Mouse (Mus musculus) thymus, postnatal 14 days (tissue): ENCODE results near the gene Birc7.

ENCODE experiments used
- DNase-seq: peaks from one replicate; pipeline ENCODE4 v3.0.0; 2021

Birc7 gene

DNA sequence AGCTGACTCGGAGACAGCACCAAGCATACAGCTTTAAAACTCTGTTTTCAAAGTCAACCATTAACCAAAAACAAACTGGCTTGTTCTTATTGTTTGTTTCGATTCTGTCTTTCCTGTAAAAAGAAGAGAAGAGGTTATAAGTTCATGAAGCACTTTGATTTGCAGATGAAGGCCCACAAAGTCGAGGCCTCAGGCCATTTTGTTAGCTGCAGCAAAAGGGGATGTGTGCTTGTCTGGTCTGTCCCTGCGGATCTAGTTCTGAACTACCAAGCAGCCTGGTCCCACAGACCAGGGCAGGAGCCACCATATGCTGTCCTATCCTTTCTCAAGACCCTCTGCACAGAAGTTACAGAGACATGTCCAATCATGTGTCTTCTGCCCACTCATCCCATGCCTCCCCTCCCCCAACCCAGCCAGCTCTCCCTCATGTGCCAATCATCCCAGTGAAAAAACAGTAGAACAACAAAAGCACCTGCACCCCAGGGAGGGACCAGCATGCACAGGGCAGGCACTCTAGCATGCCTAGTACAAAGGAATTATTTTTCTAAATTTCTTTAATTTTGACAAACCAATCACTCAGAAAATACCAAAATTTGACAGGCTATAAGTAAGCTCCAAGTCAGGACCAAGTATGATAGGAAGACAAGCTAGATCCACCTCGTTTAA lies 23.1 kb upstream of the Birc7 start:
- no peak for DNase-seq

DNA sequence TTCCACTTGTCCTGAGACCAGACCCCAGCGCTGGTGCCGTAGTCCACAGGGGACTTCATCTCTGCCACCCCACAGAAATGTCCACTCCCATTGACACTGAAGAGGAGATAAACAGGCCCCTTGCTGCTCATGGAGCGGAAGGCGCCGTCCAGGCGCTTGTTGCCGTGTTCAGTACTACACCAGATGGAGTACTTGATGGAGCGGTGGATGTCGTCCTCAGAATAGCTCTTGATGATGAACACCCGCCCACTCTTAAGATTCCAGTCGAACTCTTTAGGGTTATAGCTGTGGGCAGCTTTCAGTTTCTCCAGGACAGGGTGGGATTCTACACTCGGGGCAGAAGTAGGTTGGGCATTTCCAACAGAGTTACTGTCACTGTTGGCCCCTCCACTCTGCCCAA lies 17.9 kb upstream of the Birc7 start:
- DNase-seq: no peak

DNA sequence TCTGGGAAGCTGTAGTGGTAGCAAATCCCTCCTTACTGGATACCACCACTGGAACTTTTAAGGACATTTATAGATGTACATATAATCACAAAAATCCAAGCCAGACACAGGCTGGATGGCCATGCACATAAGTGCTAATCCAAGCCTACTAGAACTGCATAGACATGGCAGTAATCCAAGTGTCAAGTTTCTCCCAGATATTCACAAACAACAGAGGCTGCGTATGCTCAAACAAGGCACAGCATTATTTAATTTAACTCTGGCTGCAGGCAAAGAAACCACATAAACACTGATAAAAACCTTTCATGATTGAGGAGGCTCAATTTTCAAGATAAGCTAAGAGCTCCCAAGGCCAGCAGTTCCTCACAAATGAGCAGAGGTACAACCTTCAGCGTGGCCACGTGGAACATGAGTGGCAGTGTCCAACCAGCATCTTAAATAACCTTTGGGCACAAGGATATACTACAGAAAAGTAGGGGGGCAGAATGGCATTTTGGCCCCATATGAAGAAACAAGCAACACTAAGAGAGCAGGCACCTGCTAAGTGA lies 12.9 kb upstream of the Birc7 start:
- DNase-seq: no peak

DNA sequence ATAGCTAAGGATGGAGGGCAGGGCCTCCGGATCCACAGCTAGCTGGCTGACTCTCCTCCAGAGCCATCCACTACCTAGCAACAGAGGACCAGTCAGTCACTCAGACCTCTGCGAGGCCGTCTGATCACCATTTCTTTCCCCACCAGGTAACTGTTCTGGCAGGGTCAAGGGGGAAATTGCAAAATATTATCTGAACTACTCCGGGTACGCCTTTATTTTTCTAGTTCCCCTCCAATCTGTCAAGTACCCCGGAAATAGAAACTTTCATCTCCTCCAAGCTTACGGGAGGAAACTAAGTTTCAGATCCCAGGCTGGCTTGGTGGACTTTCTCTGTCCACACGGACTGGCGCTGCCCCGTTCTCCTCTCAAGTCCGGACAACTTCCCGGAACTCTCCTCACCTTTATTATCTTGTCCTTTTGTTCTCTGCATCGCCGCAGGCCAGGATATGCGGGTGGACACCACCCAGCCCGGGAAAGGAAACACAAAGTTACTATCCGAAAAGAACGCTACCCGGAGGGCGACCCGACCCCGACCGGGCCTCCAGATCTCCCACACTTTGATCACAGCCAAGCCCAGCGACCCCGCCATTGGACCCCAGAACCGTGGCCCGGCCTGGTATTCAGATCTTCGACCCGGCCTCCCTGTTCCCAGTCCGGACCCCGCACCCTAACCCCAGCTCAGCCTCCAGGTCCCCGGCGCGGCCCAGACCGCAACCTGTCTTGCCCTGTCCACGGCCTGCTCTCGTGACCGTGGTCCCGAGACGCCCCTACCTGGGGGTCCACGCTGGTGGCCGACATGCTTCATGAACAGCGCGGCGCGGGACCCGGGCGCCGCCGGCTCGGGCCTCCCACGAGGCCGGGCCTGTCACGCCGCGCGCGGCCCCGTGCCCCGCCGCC lies 8.7 kb upstream of the Birc7 start:
- peak; percentile 64 for DNase-seq

DNA sequence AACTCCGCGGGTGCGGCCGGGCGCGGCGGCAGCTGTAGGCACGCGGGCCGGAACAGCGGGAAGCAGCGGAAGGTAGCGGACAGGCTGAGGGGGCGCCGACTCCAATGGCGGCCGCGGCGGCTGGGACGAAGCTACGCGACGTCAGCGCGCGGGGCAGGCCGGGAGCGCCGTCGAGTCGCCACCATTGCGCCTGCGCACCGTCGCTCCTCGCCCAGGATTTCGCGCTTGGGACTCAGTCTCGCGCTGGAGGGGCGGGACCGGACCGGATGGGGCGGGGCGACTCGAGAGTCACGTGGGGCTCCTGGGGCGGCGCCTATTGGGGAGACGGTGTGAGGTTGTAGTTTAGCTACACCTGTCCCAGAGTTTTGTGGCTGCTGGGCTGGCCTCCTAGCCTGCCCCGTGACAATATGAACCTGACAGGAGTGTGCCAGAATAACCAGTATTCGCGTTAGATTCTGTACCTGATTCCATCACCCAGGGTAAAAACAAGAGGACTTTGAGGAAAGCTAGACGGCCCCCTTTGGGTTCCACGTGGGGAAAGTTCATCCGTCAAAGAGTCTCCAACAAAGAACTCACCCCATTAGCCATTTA lies 7.9 kb upstream of the Birc7 start, which contains the start of gene Ythdf1:
Gene Ythdf1, minus strand, starts transcription at position 140 of the 591 bp plus-strand sequence.
- peak; percentile 99 for DNase-seq

GRCm38 (mm10) chr2:180922739-180923138 lies 6.1 kb upstream of the Birc7 start:
- no peak for DNase-seq

GRCm38 (mm10) chr2:180925176-180925575 lies 3.6 kb upstream of the Birc7 start:
- DNase-seq: peak; percentile 61

GRCm38 (mm10) chr2:180932418-180932817 lies 3.6 kb downstream of the Birc7 start:
- DNase-seq: no peak

DNA sequence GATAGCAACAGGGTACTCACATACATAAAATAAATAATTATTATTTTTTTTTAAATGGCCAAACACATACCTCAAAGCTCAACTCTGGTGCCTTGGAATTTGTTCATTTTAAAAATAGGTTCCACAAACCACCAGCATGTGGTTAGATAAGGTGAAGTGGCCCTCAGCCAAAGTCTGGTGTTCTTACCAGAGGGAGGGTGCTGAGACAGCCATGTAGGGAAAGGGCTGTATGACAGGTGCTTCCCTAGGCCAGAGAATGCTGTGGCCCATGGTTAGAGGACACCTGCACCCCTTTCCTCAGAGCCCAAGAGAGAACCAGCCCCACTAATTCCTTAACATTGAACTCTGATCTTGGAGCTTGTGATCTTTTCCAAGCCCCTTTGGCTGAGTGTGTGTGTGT lies 11.4 kb downstream of the Birc7 start:
- DNase-seq: no peak

DNA sequence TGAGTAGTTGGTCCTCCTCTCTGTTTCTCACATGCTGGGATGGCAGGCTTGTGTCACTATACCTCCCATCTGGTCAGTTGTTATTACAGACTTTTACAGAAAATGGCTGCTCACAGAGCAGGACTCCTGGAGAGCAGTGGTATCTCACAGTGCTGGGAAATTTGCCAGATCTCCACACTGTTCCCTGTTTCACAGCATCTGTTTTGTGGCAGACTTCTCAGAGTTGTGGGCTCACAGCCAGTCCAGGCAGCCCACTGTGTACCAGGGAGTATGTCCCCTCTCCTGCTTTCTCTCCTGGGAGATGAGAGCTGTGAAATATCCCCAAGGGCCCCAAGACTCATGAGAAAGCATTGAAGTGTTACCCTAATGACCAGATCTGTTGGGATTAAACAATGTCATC lies 13.0 kb downstream of the Birc7 start:
- DNase-seq: no peak

DNA sequence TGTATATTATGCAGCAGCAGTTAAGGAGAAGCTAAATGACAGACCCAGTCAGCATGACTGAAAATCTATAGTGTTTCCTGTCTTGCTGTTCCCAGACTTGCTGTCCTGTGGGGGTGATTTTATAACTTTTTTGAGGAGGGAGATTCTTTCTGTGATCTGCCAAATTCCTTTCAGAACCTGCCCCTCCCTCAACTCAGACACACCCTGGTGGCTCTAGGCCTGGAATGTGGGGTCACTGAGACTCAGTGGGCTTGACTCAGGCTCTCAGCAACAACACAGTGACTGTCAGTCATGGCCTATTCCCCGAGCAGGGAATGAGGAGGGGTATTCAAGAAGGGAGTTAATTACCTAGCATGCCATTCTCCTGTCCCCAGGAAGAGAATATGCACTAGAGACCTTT lies 21.1 kb downstream of the Birc7 start:
- no peak for DNase-seq

DNA sequence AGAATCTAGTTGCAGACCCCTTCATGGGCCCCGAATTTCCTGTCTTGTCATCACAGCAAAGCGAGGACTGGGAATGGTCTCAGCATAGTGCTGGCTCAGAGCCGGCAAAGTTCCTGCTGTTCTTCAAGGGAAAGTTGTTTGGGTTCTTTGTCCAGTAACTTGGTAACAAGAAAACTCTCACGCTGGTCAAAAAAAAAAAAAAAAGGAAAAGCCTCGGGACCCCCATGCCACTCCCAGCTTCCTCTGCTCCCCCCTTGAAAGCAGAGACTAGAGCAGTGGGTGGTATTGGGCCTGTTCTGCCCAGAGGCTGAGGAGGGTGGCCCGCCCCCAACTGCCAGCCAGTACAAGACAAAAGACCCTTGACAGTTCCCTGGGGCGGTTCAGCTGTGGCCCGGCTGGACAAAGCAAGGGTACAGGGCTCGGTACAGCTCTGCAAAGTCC lies 23.9 kb downstream of the Birc7 start:
- no peak for DNase-seq

DNA sequence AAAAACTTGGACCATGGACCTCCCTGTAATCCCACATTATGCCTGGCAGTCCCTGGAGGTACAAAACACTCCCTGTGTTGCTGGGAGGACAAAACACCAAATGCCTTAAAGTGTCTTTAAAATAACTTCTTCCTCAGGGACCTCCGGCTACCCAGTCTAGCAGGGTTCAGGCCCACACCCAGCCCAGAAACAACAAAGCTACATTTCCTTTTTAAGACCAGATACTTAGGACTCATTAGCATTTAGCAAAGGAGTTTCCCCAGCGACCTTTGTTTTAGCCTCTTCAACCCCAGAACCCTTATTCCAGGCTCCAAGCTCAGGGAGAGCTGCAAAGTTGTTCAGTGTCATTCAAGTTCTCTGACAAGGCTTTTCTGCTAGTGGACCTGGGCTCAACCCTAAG lies 24.8 kb downstream of the Birc7 start:
- DNase-seq: no peak

DNA sequence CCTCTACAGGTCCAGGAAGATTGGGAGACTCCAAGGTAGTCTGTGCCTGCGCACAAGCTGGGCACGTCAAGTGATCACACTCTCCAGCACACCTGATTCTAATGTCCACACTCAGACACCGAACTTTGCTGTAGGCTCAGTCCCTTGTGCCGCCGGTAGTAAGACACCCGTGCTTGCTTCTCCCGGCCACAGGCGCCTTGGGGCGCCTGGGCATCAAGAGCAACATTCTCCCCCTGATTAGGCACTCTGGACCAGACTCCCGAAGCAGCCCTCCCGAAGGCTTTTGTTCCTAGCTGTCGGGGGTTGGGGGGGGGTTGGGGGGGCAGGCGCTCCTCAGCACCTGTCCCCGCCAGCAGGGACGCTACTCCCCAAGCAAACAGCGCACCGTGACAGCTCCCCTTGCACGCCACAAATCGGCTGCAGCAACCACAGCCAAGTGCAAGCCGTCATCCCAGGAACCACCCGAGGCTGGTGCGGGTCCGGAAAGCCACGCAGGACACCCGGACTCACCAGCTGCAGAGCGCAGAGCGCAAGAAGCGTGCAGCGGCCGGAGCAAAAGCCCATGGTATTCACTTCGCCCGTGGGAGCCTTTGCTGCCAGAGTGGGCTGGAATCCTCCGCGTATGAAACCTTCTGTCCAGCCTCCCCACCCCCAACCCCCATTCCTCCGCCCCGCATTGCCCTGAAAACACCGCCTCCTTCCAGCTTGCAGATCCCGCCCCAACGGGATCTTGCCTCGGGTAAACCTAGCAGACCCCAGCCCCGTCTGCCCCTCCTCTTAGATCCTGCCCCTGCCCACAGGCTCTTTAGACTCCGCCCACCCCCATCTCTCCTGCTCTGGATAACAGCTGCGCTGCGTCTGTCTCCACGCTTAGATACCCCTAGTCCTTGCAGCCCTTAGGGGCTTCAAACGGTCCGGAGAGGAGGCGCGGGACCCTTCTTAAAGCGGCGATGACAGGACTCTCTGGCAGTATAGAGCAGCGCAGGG lies 25.5 kb downstream of the Birc7 start, which contains the start of gene Nkain4:
Gene Nkain4, minus strand, starts transcription at position 639 of the 987 bp plus-strand sequence.
- peak; percentile 8 for DNase-seq

DNA sequence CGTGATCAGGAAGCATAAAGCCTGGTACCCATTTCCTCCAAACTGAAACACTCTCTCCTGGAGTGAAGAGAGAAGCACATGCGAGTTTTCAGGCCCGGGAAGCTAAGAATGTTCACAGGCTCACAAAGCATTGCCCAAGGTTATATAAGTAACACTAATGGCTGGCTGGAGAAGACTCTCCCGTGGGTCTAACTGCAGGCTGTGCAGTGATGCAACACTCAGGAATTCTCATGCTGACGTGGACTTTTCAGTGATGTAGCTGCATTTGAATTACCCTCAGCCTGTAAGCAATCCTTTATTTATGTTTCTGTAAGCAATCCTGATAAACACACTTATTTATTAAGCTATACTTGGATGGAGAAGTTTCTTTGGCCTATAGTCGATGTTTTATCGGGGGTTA lies 30.8 kb downstream of the Birc7 start:
- DNase-seq: no peak

- DNase-seq: no peak
These were observed 31.4 kb downstream of the Birc7 start for GRCm38 (mm10) chr2:180960187-180960586.

GRCm38 (mm10) chr2:180962616-180963308 lies 33.9 kb downstream of the Birc7 start:
- no peak for DNase-seq

- peak; percentile 68 for DNase-seq
These were observed 35.1 kb downstream of the Birc7 start for GRCm38 (mm10) chr2:180963956-180964355.

GRCm38 (mm10) chr2:180966092-180966882 lies 37.5 kb downstream of the Birc7 start:
- peak; percentile 28 for DNase-seq

DNA sequence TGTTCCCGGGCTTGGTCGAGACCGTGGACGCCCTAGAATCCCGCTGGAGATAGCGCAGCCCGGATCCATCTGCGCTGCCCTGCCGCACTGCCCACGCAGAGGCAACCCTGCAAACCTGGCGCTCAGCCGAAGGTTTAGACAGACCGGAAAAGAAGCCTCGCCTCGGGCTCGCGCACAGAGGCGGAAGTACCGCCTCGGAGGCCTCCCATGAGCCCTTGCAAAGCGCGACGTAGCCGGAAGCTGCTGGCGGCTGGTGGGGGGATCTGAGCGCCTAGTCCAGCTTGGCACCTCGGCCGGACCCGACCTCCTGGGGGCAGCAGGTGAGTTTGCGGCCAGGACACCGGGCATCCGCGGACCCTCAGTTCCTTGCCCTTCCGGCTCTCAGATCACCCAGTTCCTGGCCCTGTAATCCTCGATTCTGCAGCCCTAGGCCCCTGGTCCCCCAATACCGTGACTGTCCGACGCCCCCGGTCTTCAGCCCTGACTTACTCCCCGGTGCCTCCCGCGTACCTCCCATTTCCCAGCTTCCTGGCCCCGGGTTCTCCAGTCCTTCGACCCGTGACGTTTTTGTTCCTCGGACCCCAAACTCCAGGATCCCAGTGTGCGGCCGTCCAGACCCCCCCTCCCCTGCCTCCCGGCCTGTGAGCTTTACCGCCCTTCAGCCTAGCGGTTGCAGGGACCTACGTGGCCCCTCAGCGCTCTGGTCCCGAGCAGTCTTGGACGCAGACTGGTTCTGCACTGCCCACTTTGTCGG lies 38.4 kb downstream of the Birc7 start, which contains the start of gene Arfgap1:
Gene Arfgap1, plus strand, starts transcription at position 216 of the 754 bp plus-strand sequence.
- DNase-seq: peak; percentile 89
